Mouse (Mus musculus) retina, adult 2 months (tissue): ENCODE results near the gene Cntf.

Experiments
- DNase-seq: peaks from one replicate; pipeline ENCODE4 v3.0.0-alpha.2; 2012; ENCODE audit warnings: low read depth, low spot score

The Cntf gene

GRCm38 (mm10) chr19:12765308-12765707 is at the start of gene Cntf:
Cntf (minus strand) TSS chr19:12765632.
- no peak for DNase-seq

- no peak for DNase-seq
Observed at GRCm38 (mm10) chr19:12813883-12814282, 48.5 kb upstream of the Cntf start.

- DNase-seq, result no peak
Observed at GRCm38 (mm10) chr19:12812644-12813364, 47.4 kb upstream of the Cntf start.

- no peak for DNase-seq
Observed at GRCm38 (mm10) chr19:12806214-12806613, 40.8 kb upstream of the Cntf start.

- no peak for DNase-seq
Observed at GRCm38 (mm10) chr19:12805730-12806129, 40.3 kb upstream of the Cntf start.

DNA sequence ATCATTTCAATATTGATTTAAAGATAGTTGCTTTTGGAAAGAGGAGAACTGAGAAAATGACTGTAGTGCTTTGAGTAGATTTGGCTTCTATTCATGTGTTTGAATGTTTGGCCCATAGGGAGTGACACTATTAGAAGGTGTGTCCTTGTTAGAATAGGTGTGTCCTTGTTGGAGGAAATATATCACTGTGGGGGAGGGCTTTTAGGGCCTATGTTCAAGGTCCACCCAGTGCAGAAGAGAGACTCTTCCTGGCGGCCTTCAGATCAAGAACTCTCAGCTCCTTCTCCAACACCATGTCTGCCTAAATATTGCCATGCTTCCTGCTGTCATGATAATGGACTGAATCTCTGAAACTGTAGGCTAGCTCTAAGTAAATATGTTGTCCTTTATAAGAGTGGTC is 38.8 kb upstream of the Cntf start:
- no peak for DNase-seq

- no peak for DNase-seq
Observed at GRCm38 (mm10) chr19:12802830-12803229, 37.4 kb upstream of the Cntf start.

- no peak for DNase-seq
Observed at GRCm38 (mm10) chr19:12801046-12801445, 35.6 kb upstream of the Cntf start.

DNA sequence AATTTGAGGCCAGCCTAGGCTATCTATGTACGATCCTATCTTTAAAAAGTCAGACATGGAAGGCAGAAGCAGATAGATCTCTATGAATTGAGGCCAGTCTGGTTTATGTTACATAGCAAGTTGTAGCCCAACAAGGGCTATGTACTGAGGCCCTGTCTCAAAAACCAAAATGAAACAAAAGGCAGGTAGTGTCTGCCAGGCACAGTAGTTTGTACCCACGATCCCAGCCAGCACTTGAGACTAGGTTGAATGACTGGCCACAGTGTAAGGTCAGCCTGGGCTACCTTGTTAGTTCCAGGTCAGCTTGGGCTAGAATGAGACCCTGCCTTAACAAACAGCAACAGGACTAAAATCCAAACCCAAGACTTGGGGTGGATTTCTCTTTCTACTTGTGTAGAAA is 35.2 kb upstream of the Cntf start:
- no peak for DNase-seq

- DNase-seq, result no peak
Observed at GRCm38 (mm10) chr19:12799081-12799480, 33.6 kb upstream of the Cntf start.

DNA sequence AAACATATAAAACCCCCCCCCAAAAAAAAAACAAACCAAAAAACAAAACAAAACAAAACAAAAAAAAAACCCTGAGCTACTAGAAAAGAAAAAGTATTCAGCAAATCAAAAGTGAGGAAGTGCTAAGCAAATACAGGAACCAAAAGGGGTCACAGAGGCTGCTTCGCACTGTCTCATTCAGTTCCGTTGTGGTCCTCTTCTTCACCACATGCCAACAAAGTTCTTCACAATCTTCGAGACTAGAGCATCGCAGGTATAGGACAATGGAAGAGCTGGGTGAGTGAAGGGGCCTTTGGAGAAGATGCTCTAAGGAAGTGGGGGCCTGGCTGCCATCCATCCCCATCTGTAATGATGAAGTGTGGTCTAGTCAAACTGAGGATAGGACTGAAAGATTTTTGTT is 33.0 kb upstream of the Cntf start:
- DNase-seq, result no peak

GRCm38 (mm10) chr19:12797071-12797470 is 31.6 kb upstream of the Cntf start:
- no peak for DNase-seq

DNA sequence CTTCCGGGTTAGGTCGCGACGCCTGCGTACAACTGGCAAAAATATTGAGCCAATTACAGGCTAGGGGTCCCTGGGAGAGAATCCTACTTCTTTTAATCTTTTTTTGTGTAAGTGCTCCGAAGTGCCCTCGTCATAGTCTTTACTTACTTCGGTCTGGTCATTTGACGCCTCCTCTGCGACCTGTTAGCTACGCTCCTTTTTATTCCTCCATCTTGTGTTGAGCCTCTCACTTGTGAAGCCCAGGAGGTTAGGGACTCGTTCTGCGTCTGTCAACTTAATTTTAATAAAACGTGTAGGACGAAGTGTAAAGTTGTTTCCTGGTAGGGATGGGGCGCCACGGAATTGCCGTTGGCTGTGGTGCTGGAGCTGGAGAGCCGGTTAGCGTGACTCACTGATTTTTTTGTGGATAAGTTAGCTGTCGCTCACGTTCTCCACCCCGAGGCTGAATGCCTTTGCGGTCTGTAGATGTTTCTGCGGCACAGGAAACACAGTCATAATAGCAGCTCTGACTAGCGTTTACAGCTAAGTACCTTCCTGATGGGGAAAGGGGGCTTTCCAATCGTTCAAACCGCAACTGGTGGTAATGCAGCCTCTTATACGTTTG is 31.0 kb upstream of the Cntf start:
- DNase-seq, result peak; percentile 29

GRCm38 (mm10) chr19:12795511-12796327 is 30.3 kb upstream of the Cntf start, which contains the start of the genes Zfp91 and Lpxn:
Zfp91 (minus strand) TSS chr19:12796126.
Lpxn (plus strand) TSS chr19:12796193.
- peak; percentile 98 for DNase-seq

GRCm38 (mm10) chr19:12795110-12795509 is 29.7 kb upstream of the Cntf start:
- DNase-seq, result peak; percentile 18

DNA sequence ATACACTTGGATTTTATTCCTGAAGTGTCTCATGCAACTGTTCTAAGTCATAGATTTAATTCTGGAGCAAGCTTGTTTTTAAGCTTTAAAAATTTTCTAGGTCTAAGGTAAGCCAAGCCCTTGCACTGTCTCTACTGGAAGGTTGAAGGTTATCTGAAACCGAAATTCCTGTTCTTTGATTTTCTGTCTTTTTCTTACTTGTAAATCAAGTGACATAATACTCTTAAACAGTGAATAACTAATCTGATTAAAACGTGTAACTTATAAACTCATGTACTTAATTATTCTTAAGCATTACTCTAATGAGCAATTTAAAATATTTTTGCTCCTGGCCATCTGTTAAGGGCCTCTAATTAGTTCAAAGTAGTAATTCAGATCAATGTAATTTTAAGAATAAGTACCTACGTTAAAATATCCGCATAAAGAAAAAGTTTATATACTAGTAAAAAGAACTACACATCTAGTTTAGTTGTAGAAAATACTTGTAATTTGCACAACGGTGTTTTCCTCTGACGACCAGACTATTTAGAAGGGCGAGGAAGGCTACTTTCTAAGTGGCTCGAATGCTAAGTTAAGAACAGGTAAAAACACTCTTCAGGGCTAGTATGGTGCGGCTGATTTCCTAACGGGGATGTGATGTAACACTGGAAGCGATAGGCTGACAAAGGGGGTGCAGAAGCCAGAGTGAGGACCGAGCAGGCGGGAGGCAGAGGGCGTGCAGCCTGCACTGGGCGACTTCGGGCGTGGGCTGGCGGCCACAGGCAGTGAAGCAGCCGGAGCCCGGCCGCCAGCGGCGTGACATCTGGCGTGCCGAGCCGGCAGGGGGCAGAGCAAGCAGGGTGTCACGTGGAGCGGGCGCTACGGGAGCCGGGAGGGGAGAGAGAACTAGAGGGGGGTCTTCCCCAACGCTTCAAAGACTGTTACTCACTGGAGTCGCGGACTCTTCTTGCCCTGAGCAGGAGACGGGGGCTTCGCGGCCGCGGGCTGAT is 28.9 kb upstream of the Cntf start:
- peak; percentile 66 for DNase-seq

DNA sequence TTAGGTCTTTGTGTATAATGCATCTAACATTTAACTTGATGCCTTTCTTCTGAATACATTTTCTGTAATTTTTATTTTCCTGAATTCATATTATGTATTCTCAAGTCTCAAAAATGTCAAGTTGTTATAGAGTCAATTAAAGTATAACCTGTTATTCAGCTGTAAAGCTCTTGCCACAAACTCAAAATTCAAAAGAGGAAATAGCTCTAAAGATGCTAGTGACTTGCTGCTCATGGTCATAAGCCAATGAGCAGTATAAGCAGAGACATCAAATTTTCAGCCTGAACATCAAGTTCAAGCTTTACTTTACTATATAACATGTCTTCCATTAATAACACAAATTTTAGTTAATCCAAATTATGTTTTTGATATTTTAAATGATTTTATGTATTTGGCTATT is 26.9 kb upstream of the Cntf start:
- DNase-seq, result no peak

GRCm38 (mm10) chr19:12787721-12788120 is 22.3 kb upstream of the Cntf start:
- DNase-seq, result no peak

DNA sequence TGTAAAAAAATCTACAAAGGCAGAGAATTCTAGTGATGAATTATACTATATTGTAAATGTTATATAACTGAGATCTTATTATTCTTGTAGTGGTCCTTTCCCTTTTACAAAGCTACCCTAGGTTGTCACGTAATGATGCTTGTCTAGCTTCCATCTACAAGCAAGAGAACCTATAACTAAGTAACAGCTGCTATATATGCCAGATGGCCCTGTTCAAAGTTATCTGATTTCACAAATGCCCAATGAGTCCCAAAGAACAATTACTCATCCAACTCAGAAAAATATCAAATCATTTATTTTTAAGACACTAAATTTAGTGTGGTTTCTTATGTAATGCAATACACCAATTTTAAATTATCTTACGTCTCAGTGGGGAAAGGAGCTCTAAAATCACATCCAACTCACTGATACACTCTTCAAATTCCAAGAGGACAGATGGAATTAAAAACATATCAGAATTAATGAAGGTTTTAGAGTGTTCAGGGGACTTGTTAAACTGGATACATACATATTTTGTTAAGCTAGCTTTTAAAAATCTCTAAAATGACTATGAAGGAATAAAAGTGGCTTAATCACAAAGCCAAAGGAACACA is 21.5 kb upstream of the Cntf start:
- DNase-seq, result no peak

DNA sequence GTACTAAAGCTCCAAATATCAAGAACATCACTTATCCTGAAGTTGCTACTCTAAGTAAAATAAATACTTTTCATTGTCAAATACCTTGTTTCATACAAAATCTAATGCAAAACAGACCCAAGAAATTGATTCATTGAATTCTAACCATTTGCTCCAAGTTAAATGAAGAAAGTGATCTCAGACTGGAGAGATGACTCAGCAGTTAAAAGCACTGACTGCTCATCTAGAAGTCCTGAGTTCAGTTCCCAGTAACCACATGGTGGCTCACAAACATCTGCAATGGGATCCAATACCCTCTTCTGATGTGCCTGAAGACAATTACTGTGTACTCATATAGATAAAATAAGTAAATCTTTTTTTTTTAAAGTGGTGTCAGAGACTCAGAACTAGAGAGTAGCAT is 15.0 kb upstream of the Cntf start:
- no peak for DNase-seq

DNA sequence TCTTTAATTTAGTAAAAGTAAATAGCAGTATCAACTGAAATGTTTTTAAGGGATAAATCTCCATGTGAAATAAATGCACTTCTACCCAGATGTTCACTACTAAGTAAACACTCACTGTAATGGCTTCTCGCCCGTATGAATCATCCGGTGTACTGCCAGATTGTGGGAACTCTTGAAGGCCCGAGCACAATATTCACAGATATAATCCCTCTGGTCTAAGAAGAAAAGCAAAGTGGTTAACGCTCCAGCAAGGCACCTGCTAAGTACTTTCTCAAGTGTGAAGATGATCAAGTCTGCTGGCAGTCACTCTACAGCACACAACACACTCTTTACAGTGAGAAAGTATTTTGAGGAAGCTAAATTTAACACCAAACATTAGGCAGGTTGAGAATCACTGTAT is 5.5 kb upstream of the Cntf start:
- DNase-seq, result no peak
